In the genomic region with DNA sequence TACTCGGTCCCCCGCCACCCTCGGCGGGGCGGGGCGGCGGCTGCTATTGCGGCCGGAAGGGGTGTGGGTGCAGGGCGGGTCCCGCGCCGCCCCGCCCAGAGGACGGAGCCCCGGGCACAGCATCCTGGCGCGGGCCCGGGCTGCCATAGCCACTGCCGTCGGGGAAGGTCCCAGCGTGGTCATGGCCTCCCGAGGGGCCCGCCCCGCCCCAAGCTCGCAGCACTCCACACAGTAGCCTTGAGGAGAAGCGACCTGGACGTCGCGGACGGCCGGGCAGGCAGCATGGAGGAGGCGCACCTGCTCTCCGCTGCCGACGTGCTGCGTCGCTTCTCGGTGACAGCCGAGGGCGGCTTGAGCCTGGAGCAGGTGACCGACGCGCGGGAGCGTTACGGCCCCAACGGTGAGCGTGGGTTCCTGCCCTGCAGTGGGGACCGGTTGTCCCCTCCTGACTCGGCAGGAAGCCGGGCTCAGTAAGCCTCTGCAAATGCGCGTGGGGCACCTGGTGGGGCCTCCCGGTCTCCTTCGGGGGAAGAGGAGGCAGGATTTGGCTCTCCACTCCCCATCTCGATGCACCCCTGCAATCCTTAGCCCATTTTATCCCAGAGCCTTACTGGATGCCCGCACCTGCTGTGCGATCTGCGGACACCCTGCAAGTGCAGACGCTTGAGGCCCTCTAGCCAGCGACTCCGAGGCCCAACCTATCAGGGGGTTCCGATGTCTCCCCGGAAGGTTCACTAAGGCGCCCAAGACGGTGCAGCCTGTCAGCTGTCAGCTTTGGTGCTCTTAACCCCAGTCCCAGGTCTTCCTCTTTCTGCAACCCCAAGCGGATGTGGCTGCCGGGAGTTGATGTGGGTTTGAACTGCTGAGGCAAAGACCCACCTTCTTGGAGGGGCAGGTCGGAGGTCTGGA, we compare ENCODE assay signal across 1 mouse cellular context.
TF ChIP-seq lines count a peak whose summit lies in the region.

A gene (plus strand): TSS at position 98 of the 909 bp plus-strand sequence.

TF ChIP-seq in MEL, 35 proteins besides CTCF, POLR2A, EP300 and RAD21 (continued from another document):
- TF ChIP-seq GABPA (IDR thresholded peaks at IDR 0.05; ENCODE audit: low read depth, low read length) (no peak), MEF2A (IDR thresholded peaks at IDR 0.05; ENCODE audit: extremely low read depth, insufficient replicate concordance, low read depth, low read length, poor library complexity, severe bottlenecking) (no peak), UBTF (IDR thresholded peaks at IDR 0.05; ENCODE audit: borderline replicate concordance, insufficient read depth, low read depth, low read length) (0 out of 2 replicates have a peak, but pooled peaks have one; percentile 48), NELFE (IDR thresholded peaks at IDR 0.05; ENCODE audit: low read depth, low read length) (peak; percentile 63), TCF12 (IDR thresholded peaks at IDR 0.05; ENCODE audit: low read depth, low read length) (peak; percentile 48; the same call in 1 of the 2 replicates), RCOR1 (IDR thresholded peaks at IDR 0.05; ENCODE audit: low read depth, low read length) (0 out of 2 replicates have a peak, but pooled peaks have one; percentile 30), ELF1 (IDR thresholded peaks at IDR 0.05; ENCODE audit: low read depth, low read length) (peak; percentile 45; the same call in 1 of the 2 replicates), CHD1 (IDR thresholded peaks at IDR 0.05; ENCODE audit: low read depth, low read length) (0 out of 2 replicates have a peak, but pooled peaks have one; percentile 65), KAT2A (conservative IDR thresholded peaks at IDR 0.05; ENCODE audit: low read depth, low read length) (no peak), SIN3A (IDR thresholded peaks at IDR 0.05; ENCODE audit: low read length) (peak; percentile 86), TBP (IDR thresholded peaks at IDR 0.05; ENCODE audit: low read depth, low read length) (peak; percentile 69), ZNF384 (IDR thresholded peaks at IDR 0.05; ENCODE audit: low read depth, low read length) (no peak), GATA1 (IDR thresholded peaks at IDR 0.05; ENCODE audit: low read depth, low read length) (no peak; the same call in 1 of the 2 replicates), MYC (IDR thresholded peaks at IDR 0.05; ENCODE audit: low read depth, low read length) (0 out of 2 replicates have a peak, but pooled peaks have one; percentile 41), MAZ (IDR thresholded peaks at IDR 0.05; ENCODE audit: low read depth, low read length) (peak; percentile 81; the same call in 1 of the 2 replicates), POLR2AphosphoS5 (IDR thresholded peaks at IDR 0.05; ENCODE audit: borderline replicate concordance, low read depth, low read length) (0 out of 2 replicates have a peak, but pooled peaks have one; percentile 14)
